Mouse (Mus musculus): Measurements from ENCODE around the gene Becn1. TPM values are rescaled to one million over a fixed set of nuclear protein-coding genes. Genes with fewer than 3 reads are reported as not detected.

Becn1 gene
- polyA plus RNA-seq, 1 experiment from 2014 or later = 140 TPM

DNA sequence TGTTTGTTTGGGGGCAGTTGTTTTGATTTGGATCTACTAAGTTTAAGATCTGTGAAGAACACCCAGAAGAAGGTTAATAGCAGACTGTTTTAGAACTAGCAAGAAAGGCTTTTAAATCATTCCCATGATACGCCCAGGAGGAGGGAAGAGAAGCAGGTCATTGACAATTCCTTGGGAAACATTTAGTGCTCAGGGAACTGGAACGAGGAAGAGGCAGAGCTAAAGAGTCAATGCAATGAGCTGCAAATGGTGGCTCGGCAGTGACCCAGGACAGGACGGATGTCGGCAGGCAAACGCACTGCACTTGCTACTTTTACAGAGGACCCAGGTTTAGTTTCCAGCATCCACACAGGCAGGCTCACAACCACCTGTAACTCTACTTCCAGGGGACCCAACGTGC lies 21.2 kb downstream of the Becn1 start:
- Histone ChIP-seq H3K4me3 (ENCODE audit: low read depth, low read length) (no peak overlapping the region), H3K27ac (ENCODE audit: low read length) (no peak overlapping the region), H3K4me2 (replicated peaks; ENCODE audit: low read depth, low read length) (no peak overlapping the region), H3K9me3 (ENCODE audit: control insufficient read depth, low read depth, low read length) (no peaks in the 10 kb centered on the region), H3K4me1 (ENCODE audit: control insufficient read depth, insufficient read depth, low read length) (peaks cover 17% of the 10 kb centered on the region), H3K27me3 (ENCODE audit: control insufficient read depth, insufficient read depth, low read length) (no peaks in the 10 kb centered on the region), H3K36me3 (ENCODE audit: control insufficient read depth, insufficient read depth, low read length) (peaks cover 2% of the 10 kb centered on the region; the same call in 1 of the 2 replicates), H3K9ac (replicated peaks; ENCODE audit: low read depth, low read length) (no peak overlapping the region)
- 47% methylated on average over 7 of the region's 7 CpGs for WGBS
- ATAC-seq (ENCODE audit: insufficient number of reproducible peaks, insufficient read depth, low FRiP score, low read depth) = no peak

- Histone ChIP-seq H3K4me2 (replicated peaks; ENCODE audit: low read depth, low read length) (peak overlapping the region; percentile 95), H3K9ac (replicated peaks; ENCODE audit: low read depth, low read length) (no peak overlapping the region), H3K27ac (ENCODE audit: low read length) (no peak overlapping the region), H3K36me3 (ENCODE audit: control insufficient read depth, insufficient read depth, low read length) (peaks cover 2% of the 10 kb centered on the region; the same call in 1 of the 2 replicates), H3K4me3 (ENCODE audit: low read depth, low read length) (peak overlapping the region; percentile 70; the same call in 1 of the 2 replicates), H3K27me3 (ENCODE audit: control insufficient read depth, insufficient read depth, low read length) (no peaks in the 10 kb centered on the region), H3K9me3 (ENCODE audit: control insufficient read depth, low read depth, low read length) (no peaks in the 10 kb centered on the region), H3K4me1 (ENCODE audit: control insufficient read depth, insufficient read depth, low read length) (peaks cover 17% of the 10 kb centered on the region)
- 55% methylated on average over 14 of the region's 14 CpGs for WGBS
- no peak for ATAC-seq (ENCODE audit: insufficient number of reproducible peaks, insufficient read depth, low FRiP score, low read depth)
Measured at GRCm38 (mm10) chr11:101279193-101279569, 22.9 kb downstream of the Becn1 start.

GRCm38 (mm10) chr11:101278223-101279192 lies 23.6 kb downstream of the Becn1 start, which contains the start of the genes Cntd1 and Coa3:
Gene Cntd1, plus strand, starts transcription at chr11:101279012.
Gene Coa3, minus strand, starts transcription at chr11:101279114.
- 6% methylated on average over 45 of the region's 45 CpGs for WGBS
- peak; percentile 94 for ATAC-seq (ENCODE audit: insufficient number of reproducible peaks, insufficient read depth, low FRiP score, low read depth)
- H3K27ac ChIP-seq (ENCODE audit: low read length) = peak within 1 kb of the TSS; percentile 62
- peak within 1 kb of the TSS; percentile 95 for H3K4me2 ChIP-seq (replicated peaks; ENCODE audit: low read depth, low read length)
- H3K27me3 ChIP-seq (ENCODE audit: control insufficient read depth, insufficient read depth, low read length) = no peaks in the 10 kb centered on the region
- peak within 1 kb of the TSS; percentile 45 for H3K9ac ChIP-seq (replicated peaks; ENCODE audit: low read depth, low read length)
- peak within 1 kb of the TSS; percentile 70 for H3K4me3 ChIP-seq (ENCODE audit: low read depth, low read length)
- peaks cover 2% of the 10 kb centered on the region; the same call in 1 of the 2 replicates for H3K36me3 ChIP-seq (ENCODE audit: control insufficient read depth, insufficient read depth, low read length)
- H3K9me3 ChIP-seq (ENCODE audit: control insufficient read depth, low read depth, low read length) = no peaks in the 10 kb centered on the region
- peaks cover 17% of the 10 kb centered on the region for H3K4me1 ChIP-seq (ENCODE audit: control insufficient read depth, insufficient read depth, low read length)

DNA sequence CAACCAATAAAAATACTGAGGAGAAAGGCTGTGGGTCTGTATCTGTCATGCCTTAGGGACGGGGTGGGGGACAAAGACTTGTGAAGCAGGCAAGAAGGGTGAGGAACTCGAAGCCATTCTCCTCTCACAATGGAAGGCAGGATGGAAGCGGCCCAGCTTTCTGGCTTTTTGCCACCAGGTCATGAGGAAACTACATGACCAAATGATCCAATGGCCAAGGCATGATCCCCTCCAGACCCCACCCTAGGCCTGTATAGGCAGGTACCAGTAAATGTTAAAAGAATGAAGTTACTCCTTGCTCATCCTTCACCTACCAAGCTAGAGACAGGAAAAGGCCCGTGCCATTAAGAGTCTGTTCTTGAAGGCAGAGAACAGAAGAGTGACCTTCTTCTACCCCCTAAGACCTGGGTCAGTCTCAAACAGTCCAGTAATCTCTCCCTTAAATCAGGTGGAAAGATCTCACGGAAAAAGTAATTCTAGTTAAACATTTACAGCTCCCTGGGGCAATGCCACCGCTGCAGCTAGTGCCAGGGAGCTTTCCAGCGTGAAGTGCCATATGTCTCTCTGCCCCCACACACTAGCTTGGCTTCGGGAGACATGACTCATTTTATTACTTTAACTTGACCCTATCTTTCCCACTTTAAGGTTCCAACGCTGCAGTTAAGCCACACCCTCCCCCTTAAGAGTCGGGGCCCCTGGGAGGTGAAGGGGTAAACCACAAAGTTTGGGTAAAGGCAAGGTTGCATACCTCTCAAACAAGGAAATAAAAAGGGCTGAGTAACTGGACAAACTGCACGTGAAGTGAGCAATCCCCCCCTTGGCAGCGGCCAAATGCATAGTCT lies 24.5 kb downstream of the Becn1 start:
- ATAC-seq (ENCODE audit: insufficient number of reproducible peaks, insufficient read depth, low FRiP score, low read depth) = no peak
- H3K4me2 ChIP-seq (replicated peaks; ENCODE audit: low read depth, low read length) = peak overlapping the region; percentile 95
- H3K9me3 ChIP-seq (ENCODE audit: control insufficient read depth, low read depth, low read length) = no peaks in the 10 kb centered on the region
- H3K9ac ChIP-seq (replicated peaks; ENCODE audit: low read depth, low read length) = peak overlapping the region; percentile 45; the same call in 1 of the 2 replicates
- H3K4me3 ChIP-seq (ENCODE audit: low read depth, low read length) = peak overlapping the region; percentile 70
- H3K27me3 ChIP-seq (ENCODE audit: control insufficient read depth, insufficient read depth, low read length) = no peaks in the 10 kb centered on the region
- WGBS = 57% methylated on average over 12 of the region's 12 CpGs
- H3K27ac ChIP-seq (ENCODE audit: low read length) = peak overlapping the region; percentile 62
- H3K36me3 ChIP-seq (ENCODE audit: control insufficient read depth, insufficient read depth, low read length) = peaks cover 2% of the 10 kb centered on the region; the same call in 1 of the 2 replicates
- peaks cover 15% of the 10 kb centered on the region for H3K4me1 ChIP-seq (ENCODE audit: control insufficient read depth, insufficient read depth, low read length)

DNA sequence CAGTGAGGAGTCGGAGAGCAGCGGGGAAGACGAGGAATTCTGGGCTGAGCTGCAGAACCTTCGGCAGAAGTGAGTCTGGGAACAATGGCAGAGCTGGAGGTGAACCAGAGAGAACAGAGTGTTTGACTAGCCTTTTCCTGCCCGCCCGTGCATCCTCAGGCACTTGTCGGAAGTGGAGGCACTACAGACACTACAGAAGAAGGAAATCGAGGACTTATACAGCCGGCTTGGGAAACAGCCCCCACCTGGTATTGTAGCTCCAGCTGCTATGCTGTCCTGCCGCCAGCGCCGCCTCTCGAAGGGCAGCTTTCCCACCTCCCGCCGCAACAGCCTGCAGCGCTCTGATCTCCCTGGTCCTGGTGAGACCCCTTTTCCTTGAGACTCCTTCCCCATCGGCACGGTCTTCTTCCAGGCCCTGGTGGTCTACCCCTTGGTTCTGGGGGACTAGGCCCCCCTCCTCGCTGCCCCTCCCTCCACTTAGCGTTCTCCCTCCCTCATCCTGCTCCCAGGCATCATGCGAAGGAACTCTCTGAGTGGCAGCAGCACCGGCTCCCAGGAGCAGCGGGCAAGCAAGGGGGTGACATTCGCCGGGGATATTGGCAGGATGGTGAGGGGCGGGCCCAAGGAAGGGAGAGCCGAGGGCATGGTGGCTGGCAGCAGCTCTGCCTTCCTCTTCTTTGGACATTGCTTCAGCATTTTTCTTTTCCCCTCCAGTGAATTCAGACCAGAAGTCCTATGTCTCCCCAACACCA lies 25.6 kb downstream of the Becn1 start:
- H3K36me3 ChIP-seq (ENCODE audit: control insufficient read depth, insufficient read depth, low read length) = peaks cover 2% of the 10 kb centered on the region; the same call in 1 of the 2 replicates
- H3K9me3 ChIP-seq (ENCODE audit: control insufficient read depth, low read depth, low read length) = no peaks in the 10 kb centered on the region
- no peaks in the 10 kb centered on the region for H3K27me3 ChIP-seq (ENCODE audit: control insufficient read depth, insufficient read depth, low read length)
- no peak overlapping the region for H3K27ac ChIP-seq (ENCODE audit: low read length)
- H3K4me3 ChIP-seq (ENCODE audit: low read depth, low read length) = no peak overlapping the region
- H3K9ac ChIP-seq (replicated peaks; ENCODE audit: low read depth, low read length) = no peak overlapping the region
- WGBS = 35% methylated on average over 27 of the region's 27 CpGs
- peaks cover 15% of the 10 kb centered on the region for H3K4me1 ChIP-seq (ENCODE audit: control insufficient read depth, insufficient read depth, low read length)
- 0 out of 2 replicates have a peak overlapping the region, but pooled peaks have one; percentile 6 for H3K4me2 ChIP-seq (replicated peaks; ENCODE audit: low read depth, low read length)
- ATAC-seq (ENCODE audit: insufficient number of reproducible peaks, insufficient read depth, low FRiP score, low read depth) = no peak

DNA sequence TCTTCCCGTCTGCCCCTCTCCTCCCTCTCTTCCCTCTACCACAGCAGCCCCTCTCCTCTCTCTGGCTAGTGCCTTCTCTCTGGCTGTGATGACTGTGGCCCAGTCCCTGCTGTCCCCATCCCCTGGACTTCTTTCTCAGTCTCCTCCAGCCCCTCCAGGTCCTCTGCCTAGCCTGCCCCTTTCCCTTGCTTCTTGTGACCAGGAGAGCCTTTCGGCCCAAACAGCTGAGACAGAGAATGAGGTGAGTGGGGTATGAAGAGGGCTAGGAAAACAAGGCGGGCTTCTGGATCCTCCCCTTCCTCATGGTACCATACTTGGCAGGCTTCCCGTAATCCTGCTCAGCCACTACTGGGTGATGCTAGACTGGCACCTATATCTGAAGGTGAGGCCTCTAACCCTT lies 26.8 kb downstream of the Becn1 start:
- H3K9ac ChIP-seq (replicated peaks; ENCODE audit: low read depth, low read length) = no peak overlapping the region
- 74% methylated on average over 4 of the region's 4 CpGs for WGBS
- H3K36me3 ChIP-seq (ENCODE audit: control insufficient read depth, insufficient read depth, low read length) = peaks cover 2% of the 10 kb centered on the region; the same call in 1 of the 2 replicates
- H3K27ac ChIP-seq (ENCODE audit: low read length) = no peak overlapping the region
- no peak overlapping the region for H3K4me3 ChIP-seq (ENCODE audit: low read depth, low read length)
- H3K9me3 ChIP-seq (ENCODE audit: control insufficient read depth, low read depth, low read length) = no peaks in the 10 kb centered on the region
- H3K27me3 ChIP-seq (ENCODE audit: control insufficient read depth, insufficient read depth, low read length) = no peaks in the 10 kb centered on the region
- ATAC-seq (ENCODE audit: insufficient number of reproducible peaks, insufficient read depth, low FRiP score, low read depth) = no peak
- H3K4me1 ChIP-seq (ENCODE audit: control insufficient read depth, insufficient read depth, low read length) = peaks cover 15% of the 10 kb centered on the region
- H3K4me2 ChIP-seq (replicated peaks; ENCODE audit: low read depth, low read length) = no peak overlapping the region

GRCm38 (mm10) chr11:101272446-101272845 lies 29.6 kb downstream of the Becn1 start:
- Histone ChIP-seq H3K4me1 (ENCODE audit: control insufficient read depth, insufficient read depth, low read length) (peaks cover 6% of the 10 kb centered on the region), H3K4me3 (ENCODE audit: low read depth, low read length) (no peak overlapping the region), H3K36me3 (ENCODE audit: control insufficient read depth, insufficient read depth, low read length) (peaks cover 2% of the 10 kb centered on the region; the same call in 1 of the 2 replicates), H3K9ac (replicated peaks; ENCODE audit: low read depth, low read length) (no peak overlapping the region), H3K27me3 (ENCODE audit: control insufficient read depth, insufficient read depth, low read length) (no peaks in the 10 kb centered on the region), H3K4me2 (replicated peaks; ENCODE audit: low read depth, low read length) (no peak overlapping the region), H3K27ac (ENCODE audit: low read length) (no peak overlapping the region), H3K9me3 (ENCODE audit: control insufficient read depth, low read depth, low read length) (no peaks in the 10 kb centered on the region)
- whole genome bisulfite sequencing = 81% methylated on average over 3 of the region's 3 CpGs
- no peak for ATAC-seq (ENCODE audit: insufficient number of reproducible peaks, insufficient read depth, low FRiP score, low read depth)
